Mouse (Mus musculus) megakaryocyte, embryonic 14.5 days (primary cell): ENCODE measurements around the gene Gm49322.

Source experiments
- FLI1 ChIP-seq: IDR thresholded peaks from 2 replicates; pipeline ENCODE4 v1.6.1; 2012; ENCODE audit warnings: low read length, inconsistent platforms, mixed read lengths
- GATA1 ChIP-seq: IDR thresholded peaks from 3 replicates; pipeline ENCODE4 v1.6.1; 2012; ENCODE audit warnings: mixed read lengths, low read length, inconsistent platforms, borderline replicate concordance

DNA sequence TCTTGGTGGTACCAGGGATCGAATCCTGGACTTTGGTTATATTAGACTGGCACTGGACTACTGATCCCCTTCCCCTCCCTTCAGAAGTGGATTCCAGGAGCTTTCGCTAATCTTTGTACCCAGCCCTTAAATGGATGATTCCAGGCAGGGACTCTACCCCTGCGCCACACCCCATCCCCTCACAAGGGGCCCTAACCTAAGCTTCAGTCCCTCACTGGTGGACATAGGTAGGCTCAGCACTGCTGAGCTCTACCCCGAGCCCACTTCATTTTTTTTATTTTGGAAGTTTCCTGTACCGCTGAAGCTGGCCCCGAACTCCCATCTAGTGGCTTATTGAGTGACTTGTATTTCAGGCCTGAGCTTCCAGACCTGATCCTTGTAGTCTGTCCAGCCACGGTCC lies 2.5 kb upstream of the Gm49322 start:
- TF ChIP-seq GATA1 (no peak), FLI1 (no peak)
